Mouse (Mus musculus): ENCODE measurements at regions not wholly inside any gene's neighbourhood (a gene's known extent, or its start where the extent isn't known, plus 50 kb on each side); places are given as distances from the start of the nearest gene placed in this dataset.
A peak's percentile ranks its signal among the peaks of the same experiment; 100 is the strongest.
"Not testable (repeated sequence)": the region's sequence is repeated elsewhere in the genome, so short reads cannot be mapped to it uniquely, and the experiment has no call there.

GRCm38 (mm10) chr3:7306800-7307199 is 686.6 kb upstream of the 1700008P02Rik start:
- H3K9ac ChIP-seq: no peak overlapping the region
- no peaks in the 10 kb centered on the region for H3K4me1 ChIP-seq
- ATAC-seq (replicated peaks): peak; percentile 70
- no peaks in the 10 kb centered on the region for H3K27me3 ChIP-seq (replicated peaks)
- no peak overlapping the region for H3K4me2 ChIP-seq
- no peaks in the 10 kb centered on the region for H3K36me3 ChIP-seq (replicated peaks)
- H3K27ac ChIP-seq: no peak overlapping the region
- no peaks in the 10 kb centered on the region for H3K9me3 ChIP-seq
- WGBS: 26% methylated on average over 3 of the region's 3 CpGs
- H3K4me3 ChIP-seq: no peak overlapping the region

DNA sequence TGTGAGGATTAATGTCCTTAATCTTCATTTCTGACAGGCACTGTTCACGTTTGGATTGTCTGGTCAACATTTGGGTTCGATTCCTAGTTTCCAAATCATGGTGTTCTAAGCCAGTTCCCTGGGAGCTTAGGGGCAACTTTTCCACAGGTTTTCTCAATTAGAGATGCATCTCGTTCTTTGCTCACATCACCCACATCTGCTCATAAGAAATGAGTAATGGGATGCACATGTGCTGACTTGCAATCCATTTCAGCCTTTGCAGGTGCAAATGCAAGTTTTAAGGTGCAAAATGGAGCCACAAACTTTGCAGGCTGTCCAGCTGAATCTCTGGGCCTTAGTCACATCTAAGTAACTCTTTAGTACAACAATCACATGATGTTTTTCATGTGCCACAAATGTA is 678.3 kb upstream of the 1700008P02Rik start:
- ATAC-seq (replicated peaks): no peak
- Histone ChIP-seq H3K27me3 (replicated peaks) (no peaks in the 10 kb centered on the region), H3K27ac (no peak overlapping the region), H3K9ac (no peak overlapping the region), H3K4me3 (no peak overlapping the region), H3K4me2 (no peak overlapping the region), H3K4me1 (no peaks in the 10 kb centered on the region), H3K36me3 (replicated peaks) (no peaks in the 10 kb centered on the region), H3K9me3 (no peaks in the 10 kb centered on the region)
- WGBS: 72% methylated on average over 3 of the region's 3 CpGs

DNA sequence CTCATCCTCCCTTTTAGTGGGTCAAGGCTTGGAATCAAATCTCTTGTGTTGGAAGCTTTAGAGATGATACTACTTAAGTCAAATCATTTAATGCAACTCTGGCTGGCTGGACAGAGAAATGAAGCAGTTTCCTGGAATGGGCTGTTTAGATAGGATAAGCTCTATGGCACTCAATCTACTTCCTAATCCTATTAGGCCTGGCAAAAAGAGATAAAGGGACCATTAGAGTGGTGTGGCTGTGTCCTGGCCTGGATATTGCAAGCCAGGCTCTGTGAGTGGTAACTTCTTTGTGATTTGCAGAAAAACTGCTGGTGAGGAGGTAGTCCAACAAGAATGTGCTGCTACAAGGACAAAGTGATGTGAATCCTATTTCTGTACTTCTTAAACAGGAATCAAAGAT is 670.8 kb upstream of the 1700008P02Rik start:
- H3K9ac ChIP-seq: no peak overlapping the region

GRCm38 (mm10) chr3:7257591-7257990 is 637.3 kb upstream of the 1700008P02Rik start:
- no peaks in the 10 kb centered on the region for H3K4me1 ChIP-seq
- 66% methylated on average over 3 of the region's 3 CpGs for WGBS
- no peaks in the 10 kb centered on the region for H3K36me3 ChIP-seq (replicated peaks)
- H3K27ac ChIP-seq: no peak overlapping the region
- H3K9ac ChIP-seq: no peak overlapping the region
- no peaks in the 10 kb centered on the region for H3K27me3 ChIP-seq (replicated peaks)
- ATAC-seq (replicated peaks): no peak
- no peak overlapping the region for H3K4me2 ChIP-seq
- H3K9me3 ChIP-seq: no peaks in the 10 kb centered on the region
- no peak overlapping the region for H3K4me3 ChIP-seq

More for the DNA sequence above, 670.8 kb upstream of the 1700008P02Rik start:
- Histone ChIP-seq H3K4me1 (no peaks in the 10 kb centered on the region), H3K9me3 (no peaks in the 10 kb centered on the region), H3K27ac (no peak overlapping the region), H3K36me3 (replicated peaks) (no peaks in the 10 kb centered on the region), H3K4me3 (no peak overlapping the region), H3K27me3 (replicated peaks) (no peaks in the 10 kb centered on the region), H3K4me2 (no peak overlapping the region)
- ATAC-seq (replicated peaks): no peak

- Histone ChIP-seq H3K9me3 (no peaks in the 10 kb centered on the region), H3K27me3 (replicated peaks) (no peaks in the 10 kb centered on the region), H3K9ac (no peak overlapping the region), H3K27ac (no peak overlapping the region), H3K4me1 (no peaks in the 10 kb centered on the region), H3K4me2 (no peak overlapping the region), H3K36me3 (replicated peaks) (no peaks in the 10 kb centered on the region), H3K4me3 (no peak overlapping the region)
- 88% methylated on average over 4 of the region's 4 CpGs for WGBS
- no peak for ATAC-seq (replicated peaks)
Observed at GRCm38 (mm10) chr3:7248337-7248736, 628.1 kb upstream of the 1700008P02Rik start.

DNA sequence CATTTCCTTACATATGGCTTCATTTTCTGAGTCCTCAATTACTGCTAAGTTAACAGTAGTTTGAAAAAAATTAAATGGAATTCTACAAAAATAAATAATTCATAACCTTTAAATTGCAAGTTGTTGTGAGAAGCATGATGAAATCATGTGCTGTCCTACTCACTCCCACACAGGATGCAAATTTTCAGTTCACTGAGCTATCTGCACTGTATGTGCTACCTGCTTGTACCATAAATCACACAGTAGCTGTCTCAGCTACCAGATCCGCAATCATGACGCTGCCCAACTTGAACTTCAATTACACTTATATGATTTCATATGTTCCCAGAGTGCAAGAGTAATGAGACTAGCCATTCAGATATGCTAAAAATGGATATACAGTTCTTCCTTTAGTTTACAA is 609.5 kb upstream of the 1700008P02Rik start:
- H3K27ac ChIP-seq: no peak overlapping the region
- ATAC-seq (replicated peaks): no peak
- H3K4me3 ChIP-seq: no peak overlapping the region
- H3K4me1 ChIP-seq: no peaks in the 10 kb centered on the region
- no peaks in the 10 kb centered on the region for H3K27me3 ChIP-seq (replicated peaks)
- no peaks in the 10 kb centered on the region for H3K9me3 ChIP-seq
- no peaks in the 10 kb centered on the region for H3K36me3 ChIP-seq (replicated peaks)
- H3K4me2 ChIP-seq: no peak overlapping the region
- H3K9ac ChIP-seq: no peak overlapping the region
- 89% methylated on average over 2 of the region's 2 CpGs for WGBS

DNA sequence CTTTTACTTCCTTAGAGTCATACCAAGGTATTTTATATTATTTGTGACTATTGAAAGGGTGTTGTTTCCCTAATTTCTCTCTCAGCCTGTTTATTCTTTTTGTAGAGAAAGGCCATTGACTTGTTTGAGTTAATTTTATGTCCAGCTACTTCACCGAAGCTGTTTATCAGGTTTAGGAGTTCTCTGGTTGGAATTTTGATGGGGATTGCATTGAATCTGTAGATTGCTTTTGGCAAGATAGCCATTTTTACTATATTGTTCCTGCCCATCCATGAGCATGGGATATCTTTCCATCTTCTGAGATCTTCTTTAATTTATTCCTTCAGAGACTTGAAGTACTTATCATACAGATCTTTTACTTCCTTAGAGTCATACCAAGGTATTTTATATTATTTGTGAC is 568.3 kb upstream of the 1700008P02Rik start:
- not testable (repeated sequence) for H3K4me1 ChIP-seq; H3K9me3 ChIP-seq; H3K27me3 ChIP-seq (replicated peaks); H3K27ac ChIP-seq; ATAC-seq (replicated peaks); H3K9ac ChIP-seq; H3K4me2 ChIP-seq; H3K36me3 ChIP-seq (replicated peaks); H3K4me3 ChIP-seq
- WGBS: 97% methylated on average over 1 of the region's 1 CpGs

DNA sequence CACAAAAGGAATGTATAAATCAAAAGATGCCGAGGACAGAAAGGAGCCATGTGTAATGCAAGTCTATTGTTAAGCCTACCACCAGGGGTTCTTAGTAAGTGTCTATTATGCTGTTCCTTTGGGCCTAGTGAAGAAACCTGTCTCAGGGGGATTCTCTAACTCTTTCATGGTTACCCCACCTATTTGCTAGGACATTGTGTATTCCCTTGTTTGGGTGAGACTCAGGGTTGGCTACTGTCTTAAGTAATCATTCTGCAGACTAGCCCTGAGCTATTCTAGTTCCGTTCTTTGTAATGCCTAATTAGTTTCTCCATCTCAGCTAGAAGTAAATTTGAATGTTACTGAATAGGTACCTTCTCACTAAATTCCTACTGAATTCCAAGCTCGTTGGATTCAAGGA is 546.4 kb upstream of the 1700008P02Rik start:
- H3K9ac ChIP-seq: no peak overlapping the region
- no peak overlapping the region for H3K4me3 ChIP-seq
- no peak overlapping the region for H3K4me2 ChIP-seq
- 63% methylated on average over 3 of the region's 3 CpGs for WGBS
- no peak for ATAC-seq (replicated peaks)
- H3K9me3 ChIP-seq: no peaks in the 10 kb centered on the region
- no peak overlapping the region for H3K27ac ChIP-seq
- no peaks in the 10 kb centered on the region for H3K27me3 ChIP-seq (replicated peaks)
- H3K4me1 ChIP-seq: no peaks in the 10 kb centered on the region
- H3K36me3 ChIP-seq (replicated peaks): no peaks in the 10 kb centered on the region

DNA sequence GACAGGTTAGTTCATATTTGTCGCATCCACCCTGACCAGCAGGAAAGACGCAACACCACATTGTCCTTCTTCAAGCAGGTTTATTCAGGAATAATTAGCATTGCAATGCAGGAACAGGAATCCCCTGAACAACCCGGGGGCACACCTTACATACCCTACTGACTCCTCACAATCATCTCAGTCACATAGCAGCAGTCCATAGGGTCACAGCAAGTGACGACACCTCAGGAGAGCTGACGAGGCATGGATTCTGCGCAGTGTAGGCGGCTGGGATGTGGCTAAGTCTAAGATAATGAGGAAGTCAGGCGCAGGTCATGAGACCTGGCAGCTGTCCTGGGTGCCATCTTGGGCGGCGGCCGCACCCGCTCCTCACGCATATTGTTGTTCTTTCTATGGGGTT is 518.8 kb upstream of the 1700008P02Rik start:
- no peaks in the 10 kb centered on the region for H3K4me1 ChIP-seq
- H3K27me3 ChIP-seq (replicated peaks): no peaks in the 10 kb centered on the region
- no peak overlapping the region for H3K27ac ChIP-seq
- H3K9ac ChIP-seq: no peak overlapping the region
- no peak for ATAC-seq (replicated peaks)
- no peak overlapping the region for H3K4me2 ChIP-seq
- H3K9me3 ChIP-seq: no peaks in the 10 kb centered on the region
- no peak overlapping the region for H3K4me3 ChIP-seq
- H3K36me3 ChIP-seq (replicated peaks): no peaks in the 10 kb centered on the region
- WGBS: 93% methylated on average over 13 of the region's 13 CpGs

GRCm38 (mm10) chr3:7134714-7135113 is 514.5 kb upstream of the 1700008P02Rik start:
- no peaks in the 10 kb centered on the region for H3K27me3 ChIP-seq (replicated peaks)
- WGBS: 48% methylated on average over 1 of the region's 1 CpGs
- no peak for ATAC-seq (replicated peaks)
- no peak overlapping the region for H3K9ac ChIP-seq
- no peak overlapping the region for H3K4me2 ChIP-seq
- no peaks in the 10 kb centered on the region for H3K9me3 ChIP-seq
- no peaks in the 10 kb centered on the region for H3K36me3 ChIP-seq (replicated peaks)
- no peak overlapping the region for H3K4me3 ChIP-seq
- H3K27ac ChIP-seq: no peak overlapping the region
- no peaks in the 10 kb centered on the region for H3K4me1 ChIP-seq

All from midbrain, embryonic 15.5 days (tissue).